Mouse (Mus musculus) heart, adult 11 months (tissue): ENCODE measurements around the gene Nhlrc2.

ENCODE experiments used
- DNase-seq: peaks from one replicate; pipeline ENCODE4 v3.0.0; 2022

The Nhlrc2 gene

DNA sequence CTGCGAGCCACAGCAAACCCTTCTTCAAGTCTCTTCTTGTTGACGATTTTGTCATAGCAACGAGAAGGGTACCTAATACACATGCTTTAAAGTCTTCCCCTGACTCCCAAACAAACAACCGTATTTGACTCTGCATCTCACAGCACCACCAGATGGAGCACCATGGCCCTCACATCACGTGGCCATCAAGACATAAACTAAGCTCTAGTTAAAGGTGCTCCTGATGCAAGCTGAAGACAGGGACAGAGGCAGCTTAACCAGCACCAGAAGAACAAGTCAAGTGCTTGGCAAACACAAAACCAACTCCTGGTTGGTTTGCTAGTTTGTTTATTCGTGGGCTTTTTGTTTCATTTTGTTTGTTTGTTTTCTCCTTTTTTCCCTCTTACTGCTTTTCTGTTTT is 17.3 kb downstream of the Nhlrc2 start:
- peak; percentile 81 for DNase-seq

GRCm38 (mm10) chr19:56566041-56566440 is 18.0 kb downstream of the Nhlrc2 start:
- peak; percentile 96 for DNase-seq

- DNase-seq, result no peak
These were observed 18.9 kb downstream of the Nhlrc2 start for GRCm38 (mm10) chr19:56566940-56567339.

DNA sequence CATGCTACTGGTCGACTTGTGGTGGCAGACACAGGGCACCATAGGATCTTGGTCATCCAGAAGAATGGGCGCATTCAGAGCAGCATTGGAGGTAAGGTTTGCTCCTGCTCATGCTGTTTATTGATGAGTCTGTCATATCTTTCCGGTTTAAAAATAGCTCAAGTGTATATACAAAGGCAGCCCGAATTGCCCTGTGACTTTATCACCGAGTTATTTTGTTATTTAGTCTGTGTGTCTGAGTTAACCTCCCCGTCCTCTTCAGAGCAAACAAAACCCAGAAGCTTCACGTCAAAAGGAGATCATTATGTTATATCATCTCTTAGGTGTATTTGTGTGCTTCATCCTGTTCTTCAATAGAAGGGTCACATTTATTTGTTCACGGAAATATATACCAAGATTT is 22.7 kb downstream of the Nhlrc2 start:
- no peak for DNase-seq

GRCm38 (mm10) chr19:56571234-56571633 is 23.2 kb downstream of the Nhlrc2 start:
- no peak for DNase-seq

DNA sequence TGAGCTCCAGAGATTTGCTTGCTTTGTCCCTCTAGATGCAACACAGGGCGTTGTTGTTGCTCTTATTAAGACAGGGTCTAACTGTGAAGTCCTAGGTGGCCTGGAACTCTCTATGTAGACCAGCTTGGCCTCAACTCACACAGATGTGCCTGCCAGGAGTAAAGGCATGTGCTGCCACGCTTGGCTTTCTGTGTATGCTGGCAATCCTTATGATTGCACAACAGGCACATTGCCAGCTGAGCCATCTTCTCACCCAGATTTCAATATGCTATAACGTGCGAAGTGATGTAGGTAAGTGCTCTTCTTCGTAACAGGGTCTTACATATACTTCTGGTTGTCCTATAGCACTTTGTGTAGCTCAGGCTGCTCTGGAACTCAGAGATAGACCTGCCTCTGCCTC is 23.9 kb downstream of the Nhlrc2 start:
- no peak for DNase-seq

GRCm38 (mm10) chr19:56573184-56573583 is 25.1 kb downstream of the Nhlrc2 start:
- DNase-seq, result no peak

GRCm38 (mm10) chr19:56577801-56578200 is 29.7 kb downstream of the Nhlrc2 start:
- DNase-seq, result no peak

GRCm38 (mm10) chr19:56581981-56582380 is 33.9 kb downstream of the Nhlrc2 start:
- peak; percentile 76 for DNase-seq

DNA sequence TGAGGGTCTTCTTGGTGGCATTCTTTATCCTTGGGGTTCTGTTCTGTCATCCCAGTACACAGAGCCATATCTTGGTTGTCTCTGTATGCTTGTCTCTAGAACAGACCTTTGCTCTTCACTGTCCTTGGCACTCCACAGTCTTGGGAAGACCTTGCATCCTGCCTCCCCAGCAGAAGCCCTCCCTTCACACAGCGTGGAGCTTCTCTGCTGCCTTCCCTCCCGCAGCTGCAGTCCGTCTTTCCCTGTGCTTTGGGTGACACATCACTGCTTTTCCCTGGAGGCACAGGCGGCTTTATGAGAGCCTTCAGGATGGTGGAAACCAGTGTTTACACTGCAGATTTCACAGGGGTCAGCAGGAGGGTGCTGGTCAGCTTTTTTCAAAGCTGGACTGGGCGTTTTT is 35.7 kb downstream of the Nhlrc2 start:
- peak; percentile 94 for DNase-seq

DNA sequence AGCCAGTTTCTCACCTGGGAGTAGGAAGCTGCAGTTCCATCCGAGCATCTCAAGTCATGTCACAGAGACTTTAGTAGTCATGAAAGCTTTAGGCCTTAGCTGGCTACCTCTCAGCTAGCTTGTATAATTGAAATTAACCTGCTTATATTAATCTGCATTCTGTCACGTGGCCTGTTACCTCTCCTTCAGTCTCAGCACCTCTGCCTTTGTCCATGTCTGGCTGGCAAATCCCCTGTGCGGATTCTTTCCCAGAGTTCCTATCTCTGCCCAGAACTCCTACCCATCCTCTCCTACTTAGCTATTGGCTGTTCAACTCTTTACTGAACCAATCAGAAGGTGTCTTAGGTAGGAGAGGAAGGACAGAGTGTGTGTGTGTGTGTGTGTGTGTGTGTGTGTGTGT is 36.2 kb downstream of the Nhlrc2 start:
- DNase-seq, result peak; percentile 70

GRCm38 (mm10) chr19:56586320-56586719 is 38.3 kb downstream of the Nhlrc2 start:
- peak; percentile 75 for DNase-seq

DNA sequence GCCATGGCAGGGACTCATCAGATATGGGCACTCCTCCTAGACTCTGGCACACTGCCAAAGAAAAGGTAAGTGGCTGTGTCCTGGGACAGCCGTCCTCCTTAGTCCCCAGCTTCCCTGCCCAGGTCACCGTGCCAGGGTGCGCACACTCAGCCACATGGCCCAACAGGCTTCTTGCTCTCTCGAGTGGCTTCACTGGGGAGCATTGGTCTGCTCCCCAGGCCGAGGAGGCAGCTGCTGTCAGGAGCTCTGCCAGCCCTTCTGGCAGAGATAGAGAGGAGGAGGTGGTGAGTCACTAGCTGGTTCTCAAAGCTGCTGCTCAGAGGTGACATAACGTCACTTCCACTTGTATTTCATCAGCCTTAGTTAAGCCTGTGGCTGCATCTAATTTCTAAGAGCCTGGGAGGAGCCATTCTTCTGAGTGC is 40.2 kb downstream of the Nhlrc2 start:
- DNase-seq, result peak; percentile 98

- DNase-seq, result peak; percentile 75
These were observed 40.9 kb downstream of the Nhlrc2 start for GRCm38 (mm10) chr19:56589008-56589407.

- peak; percentile 80 for DNase-seq
These were observed 41.4 kb downstream of the Nhlrc2 start for GRCm38 (mm10) chr19:56589455-56589854.

GRCm38 (mm10) chr19:56590250-56590649 is 42.2 kb downstream of the Nhlrc2 start:
- no peak for DNase-seq

DNA sequence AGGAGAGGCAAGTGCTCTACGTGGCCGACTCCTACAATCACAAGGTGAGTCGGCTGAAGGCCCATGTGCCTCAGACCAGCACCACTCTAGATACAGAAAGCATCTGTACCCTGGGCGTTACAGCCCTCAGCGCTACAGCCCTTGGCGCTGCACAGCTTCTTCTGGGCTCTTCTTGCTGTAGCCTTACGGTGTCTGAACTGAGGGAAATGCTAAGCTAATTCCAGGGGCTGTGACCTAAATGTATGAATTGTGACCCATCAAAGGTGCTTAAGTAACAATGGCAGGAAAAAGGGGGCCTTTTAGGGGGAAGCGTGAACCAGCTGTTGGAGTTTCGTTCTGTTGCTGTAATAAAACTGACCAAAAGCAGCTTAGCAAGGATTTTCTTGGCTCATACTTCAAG is 44.4 kb downstream of the Nhlrc2 start:
- peak; percentile 61 for DNase-seq

DNA sequence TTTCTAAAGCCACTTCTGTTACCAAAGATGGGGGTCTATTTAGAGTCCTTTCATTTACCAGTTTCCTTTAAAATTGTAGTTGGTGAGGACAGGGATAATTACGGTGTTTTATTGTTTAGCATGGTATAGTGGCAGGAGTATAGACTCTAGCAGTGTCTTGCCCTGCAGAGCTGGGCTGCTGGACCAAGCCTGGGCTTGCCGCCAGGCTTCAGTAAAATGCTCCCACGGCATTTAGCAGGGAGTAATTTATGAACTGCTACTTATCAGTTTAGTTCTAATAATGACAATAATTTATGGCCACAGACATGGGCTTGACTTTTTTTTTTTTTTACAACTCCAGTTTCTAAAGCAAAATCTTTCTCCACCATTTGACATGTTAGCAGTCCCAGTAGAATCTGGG is 51.9 kb downstream of the Nhlrc2 start:
- peak; percentile 70 for DNase-seq

DNA sequence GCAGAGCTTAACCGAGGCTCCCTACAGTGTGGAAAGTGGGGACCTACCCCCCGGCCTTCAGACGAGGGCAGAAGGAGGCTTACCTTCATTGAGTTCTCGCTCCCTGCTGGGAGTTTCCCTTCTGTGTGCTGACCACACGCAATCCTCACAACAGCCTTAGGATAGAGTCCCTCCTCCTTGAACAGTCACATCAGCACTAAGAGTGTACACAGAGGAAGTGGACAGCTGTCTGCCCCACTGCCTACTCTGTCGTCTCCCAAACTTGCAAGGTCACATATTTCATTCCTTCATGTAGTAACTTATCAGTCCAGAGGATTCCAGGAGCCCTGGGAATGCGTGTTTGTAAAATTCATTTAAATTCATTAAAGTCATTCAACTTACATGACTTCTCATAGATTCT is 52.7 kb downstream of the Nhlrc2 start:
- no peak for DNase-seq

- DNase-seq, result no peak
These were observed 53.9 kb downstream of the Nhlrc2 start for GRCm38 (mm10) chr19:56601901-56602347.

GRCm38 (mm10) chr19:56608946-56609345 is 60.9 kb downstream of the Nhlrc2 start:
- no peak for DNase-seq

GRCm38 (mm10) chr19:56614131-56614530 is 66.1 kb downstream of the Nhlrc2 start:
- DNase-seq, result no peak

- no peak for DNase-seq
These were observed 70.8 kb downstream of the Nhlrc2 start for GRCm38 (mm10) chr19:56618845-56619244.

- no peak for DNase-seq
These were observed 71.5 kb downstream of the Nhlrc2 start for GRCm38 (mm10) chr19:56619546-56619945.

- no peak for DNase-seq
These were observed 73.8 kb downstream of the Nhlrc2 start for GRCm38 (mm10) chr19:56621876-56622275.
